Mouse (Mus musculus) megakaryocyte, embryonic 14.5 days (primary cell): ENCODE measurements around the gene Gm14147. TPM values are rescaled to one million over a fixed set of nuclear protein-coding genes. Genes with fewer than 3 reads are reported as not detected.
"Not testable (repeated sequence)": the region's sequence is repeated elsewhere in the genome, so short reads cannot be mapped to it uniquely, and the experiment has no call there.

ENCODE experiments used
- H3K27me3 ChIP-seq: replicated peaks from 2 replicates; pipeline ENCODE3; 2012; ENCODE audit warnings: inconsistent platforms
- H3K36me3 ChIP-seq: replicated peaks from 2 replicates; pipeline ENCODE3; 2012; ENCODE audit warnings: low read length, inconsistent platforms, mixed read lengths
- H3K4me1 ChIP-seq: 2 replicates; pipeline ENCODE4 v1.6.1; 2012; ENCODE audit warnings: inconsistent platforms
- H3K4me3 ChIP-seq: replicated peaks from 2 replicates; pipeline ENCODE3; 2012; ENCODE audit warnings: moderate library complexity, mild to moderate bottlenecking, inconsistent platforms
- H3K9me3 ChIP-seq: 2 replicates; pipeline ENCODE4 v1.6.1; 2012; ENCODE audit warnings: inconsistent platforms
- FLI1 ChIP-seq: IDR thresholded peaks from 2 replicates; pipeline ENCODE4 v1.6.1; 2012; ENCODE audit warnings: low read length, inconsistent platforms, mixed read lengths
- GATA1 ChIP-seq: IDR thresholded peaks from 3 replicates; pipeline ENCODE4 v1.6.1; 2012; ENCODE audit warnings: mixed read lengths, low read length, inconsistent platforms, borderline replicate concordance
- polyA plus RNA-seq: library from polyadenylated mRNA; stranded (reverse); fragments of >175 nt; gene quantifications from 2 replicates; pipeline ENCODE4 v1.2.3, GENCODE M21; 2012; ENCODE audit warnings: low replicate concordance; ENCODE audit not compliant: insufficient read depth

Gm14147 gene
- not detected in 2 replicates for polyA plus RNA-seq

DNA sequence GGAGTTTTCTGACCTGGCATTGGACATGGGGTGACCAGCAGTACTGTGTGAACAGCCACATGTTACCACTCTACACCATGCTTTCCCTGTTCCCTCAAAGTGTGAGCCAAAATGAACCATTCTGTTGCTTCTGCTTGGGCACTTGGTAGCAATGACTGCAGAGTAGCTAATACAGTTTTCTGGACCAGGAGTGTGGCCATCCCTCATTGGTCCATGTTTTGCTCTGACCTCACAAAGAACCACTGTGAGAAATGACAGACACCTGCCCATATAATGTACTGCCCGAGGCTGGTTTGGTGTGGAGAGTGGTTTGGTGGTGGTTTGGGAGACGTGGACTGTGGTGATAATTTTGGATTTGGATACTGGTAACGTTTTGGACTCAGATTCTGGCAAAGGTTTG is at the start of gene Gm14147:
TSS of gene Gm14147 (plus strand) at position 301 of the 400 bp plus-strand sequence.
- H3K9me3 ChIP-seq, H3K4me1 ChIP-seq, H3K36me3 ChIP-seq, H3K27me3 ChIP-seq, H3K4me3 ChIP-seq: not testable (repeated sequence)

DNA sequence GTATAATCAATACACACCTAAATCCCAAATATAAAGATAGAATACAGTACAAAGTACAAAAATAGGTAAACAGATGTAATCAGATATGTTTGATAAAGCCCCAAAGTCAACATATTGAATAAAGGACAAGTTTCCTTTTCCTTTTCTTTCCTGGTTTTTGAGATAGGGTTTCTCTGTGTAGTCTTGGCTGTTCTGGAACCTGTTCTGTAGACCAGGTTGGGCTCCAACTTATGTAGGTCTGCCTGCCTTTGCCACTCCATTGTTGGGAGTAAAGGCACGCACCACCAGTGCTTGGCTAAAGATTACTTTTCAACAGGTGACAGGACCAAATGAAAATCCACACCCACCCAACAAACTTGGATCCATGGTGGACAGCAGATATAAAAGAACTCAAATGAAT is 41.4 kb upstream of the Gm14147 start:
- Histone ChIP-seq H3K4me3 (no peak overlapping the region), H3K9me3 (peaks cover 2% of the 10 kb centered on the region), H3K4me1 (peaks cover 5% of the 10 kb centered on the region; the same call in 1 of the 2 replicates), H3K36me3 (no peaks in the 10 kb centered on the region), H3K27me3 (peaks cover 12% of the 10 kb centered on the region)
- TF ChIP-seq GATA1 (no peak), FLI1 (no peak)

DNA sequence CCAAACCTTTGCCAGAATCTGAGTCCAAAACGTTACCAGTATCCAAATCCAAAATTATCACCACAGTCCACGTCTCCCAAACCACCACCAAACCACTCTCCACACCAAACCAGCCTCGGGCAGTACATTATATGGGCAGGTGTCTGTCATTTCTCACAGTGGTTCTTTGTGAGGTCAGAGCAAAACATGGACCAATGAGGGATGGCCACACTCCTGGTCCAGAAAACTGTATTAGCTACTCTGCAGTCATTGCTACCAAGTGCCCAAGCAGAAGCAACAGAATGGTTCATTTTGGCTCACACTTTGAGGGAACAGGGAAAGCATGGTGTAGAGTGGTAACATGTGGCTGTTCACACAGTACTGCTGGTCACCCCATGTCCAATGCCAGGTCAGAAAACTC is 5.8 kb upstream of the Gm14147 start, which contains the start of gene Gm14151:
TSS of gene Gm14151 (minus strand) at position 101 of the 400 bp plus-strand sequence.
- H3K4me1 ChIP-seq, H3K9me3 ChIP-seq, H3K36me3 ChIP-seq, H3K27me3 ChIP-seq, H3K4me3 ChIP-seq: not testable (repeated sequence)

Other genes with a start within 250 kb of the Gm14147 start
- gene Abhd12, start 193.5 kb upstream of the Gm14147 start, polyA plus RNA-seq: 41.0 and 139 TPM in 2 replicates
- gene Gins1, start 192.8 kb upstream of the Gm14147 start, polyA plus RNA-seq: 7.9 TPM in 1 of 2 replicates, not detected in the other
- gene Ninl, start 58.9 kb upstream of the Gm14147 start, polyA plus RNA-seq: 4.3 and 9.3 TPM in 2 replicates
- gene Nanp, start 58.8 kb upstream of the Gm14147 start, polyA plus RNA-seq: 2.9 and 7.9 TPM in 2 replicates
- not detected in 2 replicates for gene Gm14151, start 5.9 kb upstream of the Gm14147 start, polyA plus RNA-seq